Mouse (Mus musculus) lung, embryonic 14.5 days (tissue): Measurements from ENCODE around the gene Numb. TPM values are rescaled to one million over a fixed set of nuclear protein-coding genes. Genes with fewer than 3 reads are reported as not detected.

Experiments
- ATAC-seq: fragments of 200-750 bp; cut with Nextera tagmentation; 2 replicates; pipeline ENCODE4 v1.8.0; 2017; ENCODE audit warnings: mild to moderate bottlenecking, moderate TSS enrichment, moderate library complexity; ENCODE audit not compliant: insufficient read depth
- DNase-seq: peaks from one replicate; pipeline ENCODE4 v3.0.0-alpha.2; 2015
- H3K27ac ChIP-seq: fragments of 300-500 bp; sonication (generic); 2 replicates; pipeline ENCODE4 v1.5.1; 2014; ENCODE audit warnings: low read depth, mild to moderate bottlenecking, moderate library complexity
- H3K27me3 ChIP-seq: fragments of 300-500 bp; sonication (generic); 2 replicates; pipeline ENCODE4 v1.6.1; 2014; ENCODE audit warnings: low read length, control low read depth; ENCODE audit not compliant: insufficient read depth
- H3K36me3 ChIP-seq: fragments of 300-500 bp; sonication (generic); 2 replicates; pipeline ENCODE4 v1.6.1; 2014; ENCODE audit warnings: control low read depth; ENCODE audit not compliant: insufficient read depth
- H3K4me1 ChIP-seq: fragments of 300-500 bp; sonication (generic); 2 replicates; pipeline ENCODE4 v1.6.1; 2014; ENCODE audit warnings: antibody characterized with exemption, control low read depth; ENCODE audit not compliant: insufficient read depth
- H3K4me2 ChIP-seq: fragments of 300-500 bp; sonication (generic); 2 replicates; pipeline ENCODE4 v1.6.1; 2014; ENCODE audit warnings: mild to moderate bottlenecking
- H3K4me3 ChIP-seq: fragments of 300-500 bp; sonication (generic); 2 replicates; pipeline ENCODE4 v1.5.1; 2014; ENCODE audit warnings: low read depth, low read length
- H3K9ac ChIP-seq: fragments of 300-500 bp; sonication (generic); 2 replicates; pipeline ENCODE4 v1.6.1; 2014
- H3K9me3 ChIP-seq: fragments of 300-500 bp; sonication (generic); 2 replicates; pipeline ENCODE4 v1.6.1; 2016; ENCODE audit warnings: low read depth, low read length, control low read depth
- CTCF ChIP-seq: IDR thresholded peaks from 2 replicates; pipeline ENCODE4 v1.5.1; 2016; ENCODE audit warnings: antibody characterized with exemption, low read depth
- WGBS: fragments of 180-500 bp; shearing (Covaris S2); extraction: QIAGEN DNeasy Blood & Tissue Kit; methylation state at CpG from one replicate; pipeline ENCODE4 v1.1.7; 2014; 5-methylcytosine and 5-hydroxymethylcytosine counted together
- polyA plus RNA-seq: library from polyadenylated mRNA; unstranded; fragments of >200 nt; fragmentation: Nextera tagmentation; extraction: Ambion mirVana; gene quantifications from 2 replicates; pipeline ENCODE4 v1.2.1, GENCODE M21; 2014

The Numb gene
- polyA plus RNA-seq, 1 experiment from 2014 or later = 38.3 TPM

DNA sequence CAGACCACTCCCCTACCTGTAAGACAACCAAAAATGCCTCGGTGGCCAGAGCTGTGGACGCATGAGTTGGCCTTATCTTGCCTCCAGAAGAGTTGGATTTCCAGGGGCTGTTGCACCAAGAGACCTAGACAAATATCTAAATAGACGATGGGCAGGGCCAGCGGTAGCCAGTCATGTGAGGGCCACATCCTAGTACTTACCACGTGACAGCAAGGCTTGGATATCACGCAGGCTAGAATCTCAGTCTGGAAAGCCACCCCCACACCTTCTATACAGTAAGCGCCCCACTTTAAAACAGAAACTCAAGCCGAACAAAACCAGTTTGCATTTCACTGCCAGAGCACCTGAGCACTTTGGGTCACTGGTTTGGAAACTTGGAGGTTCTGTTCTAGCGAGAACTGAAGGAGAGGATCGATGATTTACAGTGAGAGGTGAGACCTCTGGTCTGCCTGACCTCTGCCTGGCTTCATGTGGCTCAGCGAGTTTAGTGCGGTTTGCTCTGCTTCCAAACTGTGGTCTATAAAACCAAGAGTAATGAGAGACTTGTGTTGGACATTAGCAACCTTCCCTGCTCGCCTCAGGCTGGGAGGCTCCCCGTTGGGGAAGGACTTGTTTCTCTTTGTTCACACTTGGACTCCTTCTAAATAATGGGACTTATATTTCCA is 153.4 kb downstream of the Numb start:
- TF ChIP-seq CTCF = no peak
- Histone ChIP-seq H3K27ac (no peak overlapping the region), H3K4me3 (no peak overlapping the region), H3K9ac (no peak overlapping the region), H3K36me3 (no peaks in the 10 kb centered on the region), H3K4me2 (no peak overlapping the region), H3K9me3 (no peaks in the 10 kb centered on the region), H3K4me1 (peaks cover 22% of the 10 kb centered on the region), H3K27me3 (no peaks in the 10 kb centered on the region)
- WGBS = 61% methylated on average over 14 of the region's 14 CpGs
- DNase-seq = no peak
- no peak for ATAC-seq

- ATAC-seq = no peak
- Histone ChIP-seq H3K4me2 (no peak overlapping the region), H3K27me3 (no peaks in the 10 kb centered on the region), H3K9me3 (no peaks in the 10 kb centered on the region), H3K4me3 (no peak overlapping the region), H3K9ac (no peak overlapping the region), H3K27ac (no peak overlapping the region), H3K4me1 (peaks cover 25% of the 10 kb centered on the region), H3K36me3 (no peaks in the 10 kb centered on the region)
- no peak for DNase-seq
- WGBS = 75% methylated on average over 9 of the region's 9 CpGs
- TF ChIP-seq CTCF = no peak
These were observed 153.9 kb downstream of the Numb start for GRCm38 (mm10) chr12:83767833-83768232.

DNA sequence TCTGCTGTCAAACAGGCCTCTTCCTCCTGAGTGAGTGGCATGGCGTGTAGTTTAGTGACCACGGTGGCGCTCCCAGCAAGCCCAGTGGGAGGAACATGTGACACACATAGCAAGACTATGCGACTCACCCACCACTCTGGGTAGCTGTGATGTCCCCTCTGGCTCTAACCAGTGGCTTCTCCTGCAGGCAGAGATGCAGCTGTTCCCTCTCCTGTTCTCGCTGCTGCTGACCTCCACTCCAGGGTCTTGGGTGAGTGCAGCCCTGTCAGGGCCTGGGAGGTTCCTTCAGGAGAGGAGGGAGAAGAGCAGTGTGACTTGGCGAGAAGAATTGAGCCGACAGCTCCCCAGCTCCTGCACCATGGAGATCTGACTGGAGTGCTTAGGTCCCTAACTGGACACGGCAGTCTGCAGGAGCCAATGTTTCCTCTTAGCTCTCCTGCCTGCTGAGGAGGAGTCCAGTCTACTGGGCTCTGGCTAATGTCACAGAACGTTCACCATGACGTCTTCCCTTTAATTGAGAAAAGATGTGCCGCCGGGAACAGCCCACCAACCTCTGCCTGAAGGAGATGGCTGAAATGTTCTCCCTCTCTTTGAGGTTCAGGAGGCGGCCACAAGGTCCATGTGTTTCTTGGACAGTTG is 155.7 kb downstream of the Numb start:
- Histone ChIP-seq H3K27me3 (no peaks in the 10 kb centered on the region), H3K4me1 (peaks cover 29% of the 10 kb centered on the region), H3K9ac (no peak overlapping the region), H3K4me2 (no peak overlapping the region), H3K27ac (no peak overlapping the region), H3K4me3 (no peak overlapping the region), H3K36me3 (no peaks in the 10 kb centered on the region), H3K9me3 (no peaks in the 10 kb centered on the region)
- ATAC-seq (no peak), DNase-seq (no peak)
- no peak for TF ChIP-seq CTCF
- 78% methylated on average over 13 of the region's 13 CpGs for WGBS

- H3K36me3 ChIP-seq = no peaks in the 10 kb centered on the region
- WGBS = 64% methylated on average over 10 of the region's 10 CpGs
- H3K9me3 ChIP-seq = no peaks in the 10 kb centered on the region
- no peak overlapping the region for H3K27ac ChIP-seq
- DNase-seq = no peak
- no peak for ATAC-seq
- no peak for TF ChIP-seq CTCF
- peak overlapping the region; percentile 33; the same call in 1 of the 2 replicates for H3K4me3 ChIP-seq
- H3K27me3 ChIP-seq = no peaks in the 10 kb centered on the region
- peak overlapping the region; percentile 70 for H3K4me2 ChIP-seq
- H3K9ac ChIP-seq = no peak overlapping the region
- H3K4me1 ChIP-seq = peaks cover 20% of the 10 kb centered on the region
These were observed 157.2 kb downstream of the Numb start for GRCm38 (mm10) chr12:83764519-83764918.

- Histone ChIP-seq H3K4me3 (peak overlapping the region; percentile 33), H3K9ac (no peak overlapping the region; the same call in 1 of the 2 replicates), H3K9me3 (no peaks in the 10 kb centered on the region), H3K36me3 (no peaks in the 10 kb centered on the region), H3K27ac (no peak overlapping the region), H3K4me1 (peaks cover 18% of the 10 kb centered on the region), H3K4me2 (peak overlapping the region; percentile 70), H3K27me3 (no peaks in the 10 kb centered on the region)
- TF ChIP-seq CTCF = no peak; the same call in 1 of the 2 replicates
- 2% methylated on average over 14 of the region's 14 CpGs for WGBS
- ATAC-seq (no peak), DNase-seq (peak; percentile 27)
These were observed 157.7 kb downstream of the Numb start for GRCm38 (mm10) chr12:83764044-83764365.

DNA sequence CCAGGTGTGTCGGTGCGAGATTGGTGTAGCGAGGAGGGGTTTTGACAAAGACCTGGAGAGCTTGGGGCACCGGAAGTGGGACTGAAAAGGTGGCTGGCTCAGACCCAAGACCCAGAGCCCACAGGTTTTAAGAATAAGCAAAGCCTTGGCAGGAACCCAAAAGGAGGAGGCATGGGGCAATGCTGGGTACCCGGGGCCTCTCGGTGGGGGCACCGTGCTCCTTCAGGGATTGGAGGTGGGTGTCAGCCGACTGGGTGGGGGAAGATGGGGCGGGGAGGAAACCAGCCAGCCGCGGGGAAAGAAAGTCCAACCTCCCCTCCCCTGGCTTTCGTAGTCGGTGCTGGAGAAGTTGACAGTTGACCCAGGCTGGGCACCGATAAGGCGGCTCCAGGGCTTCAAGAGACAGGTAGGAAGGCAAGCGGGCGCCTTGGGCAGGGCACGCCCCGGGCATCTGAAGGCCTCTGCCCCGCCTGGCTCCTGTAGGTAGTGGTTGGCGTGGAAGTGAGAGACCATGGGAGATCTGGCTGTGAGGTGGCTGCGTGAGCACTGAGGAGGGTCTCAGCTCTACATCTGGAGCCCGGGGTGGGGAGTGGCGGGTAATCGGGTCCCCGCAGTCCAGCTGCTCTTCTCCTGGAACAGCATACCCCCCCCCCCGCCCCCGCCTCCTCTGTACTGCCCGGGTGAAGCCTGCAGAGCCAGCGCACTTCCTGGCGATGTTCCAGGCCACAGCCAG is 158.3 kb downstream of the Numb start, which contains the start of gene Papln:
Papln (plus strand) TSS at position 324 of the 733 bp plus-strand sequence.
- Histone ChIP-seq H3K9me3 (no peaks in the 10 kb centered on the region), H3K4me2 (peak within 1 kb of the TSS; percentile 70), H3K9ac (no peak within 1 kb of the TSS; the same call in 1 of the 2 replicates), H3K27ac (no peak within 1 kb of the TSS), H3K4me1 (peaks cover 15% of the 10 kb centered on the region; the same call in 1 of the 2 replicates), H3K4me3 (peak within 1 kb of the TSS; percentile 33), H3K36me3 (no peaks in the 10 kb centered on the region), H3K27me3 (no peaks in the 10 kb centered on the region)
- peak; percentile 76 for DNase-seq
- 6% methylated on average over 31 of the region's 31 CpGs for WGBS
- peak; percentile 38; the same call in 1 of the 2 replicates for ATAC-seq
- TF ChIP-seq CTCF = no peak

- Histone ChIP-seq H3K27me3 (no peaks in the 10 kb centered on the region), H3K9ac (no peak overlapping the region), H3K4me1 (peaks cover 15% of the 10 kb centered on the region; the same call in 1 of the 2 replicates), H3K4me3 (no peak overlapping the region), H3K27ac (no peak overlapping the region), H3K4me2 (no peak overlapping the region), H3K36me3 (no peaks in the 10 kb centered on the region), H3K9me3 (no peaks in the 10 kb centered on the region)
- TF ChIP-seq CTCF = no peak
- no peak for ATAC-seq
- 24% methylated on average over 4 of the region's 4 CpGs for WGBS
- peak; percentile 27 for DNase-seq
These were observed 159.0 kb downstream of the Numb start for GRCm38 (mm10) chr12:83762706-83763105.
